Mouse (Mus musculus) testis, adult 2 months (tissue): ENCODE measurements at regions not wholly inside any gene's neighbourhood (a gene's known extent, or its start where the extent isn't known, plus 50 kb on each side); places are given as distances from the start of the nearest gene placed in this dataset.

Experiments used
- H3K27ac ChIP-seq: fragments of 200-500 bp; 2 replicates; pipeline ENCODE4 v1.5.1; 2012; ENCODE audit warnings: low read depth, low read length; ENCODE audit not compliant: control insufficient read depth, insufficient read depth
- H3K27me3 ChIP-seq: fragments of 200-500 bp; 2 replicates; pipeline ENCODE4 v1.6.1; 2012; ENCODE audit warnings: mild to moderate bottlenecking, low read length, moderate library complexity; ENCODE audit not compliant: control insufficient read depth, insufficient read depth
- H3K36me3 ChIP-seq: fragments of 200-500 bp; 2 replicates; pipeline ENCODE4 v1.6.1; 2012; ENCODE audit warnings: mild to moderate bottlenecking, low read length; ENCODE audit not compliant: control insufficient read depth, insufficient read depth
- H3K4me1 ChIP-seq: fragments of 200-500 bp; 2 replicates; pipeline ENCODE4 v1.6.1; 2012; ENCODE audit warnings: low read length; ENCODE audit not compliant: control insufficient read depth, insufficient read depth
- H3K4me3 ChIP-seq: fragments of 200-500 bp; 2 replicates; pipeline ENCODE4 v1.5.1; 2012; ENCODE audit warnings: low read depth, mild to moderate bottlenecking, low read length, moderate library complexity, mixed read lengths; ENCODE audit not compliant: control insufficient read depth
- CTCF ChIP-seq: fragments of 200-500 bp; IDR thresholded peaks from 2 replicates; pipeline ENCODE4 v1.5.1; 2012; ENCODE audit warnings: low read depth, mild to moderate bottlenecking, inconsistent platforms, low read length, moderate library complexity; ENCODE audit not compliant: control insufficient read depth, insufficient read depth, insufficient replicate concordance
- POLR2A ChIP-seq: fragments of 200-500 bp; IDR thresholded peaks from 2 replicates; pipeline ENCODE4 v1.6.1; 2012; ENCODE audit warnings: low read depth, mild to moderate bottlenecking, inconsistent platforms, low read length, moderate library complexity; ENCODE audit not compliant: control insufficient read depth

DNA sequence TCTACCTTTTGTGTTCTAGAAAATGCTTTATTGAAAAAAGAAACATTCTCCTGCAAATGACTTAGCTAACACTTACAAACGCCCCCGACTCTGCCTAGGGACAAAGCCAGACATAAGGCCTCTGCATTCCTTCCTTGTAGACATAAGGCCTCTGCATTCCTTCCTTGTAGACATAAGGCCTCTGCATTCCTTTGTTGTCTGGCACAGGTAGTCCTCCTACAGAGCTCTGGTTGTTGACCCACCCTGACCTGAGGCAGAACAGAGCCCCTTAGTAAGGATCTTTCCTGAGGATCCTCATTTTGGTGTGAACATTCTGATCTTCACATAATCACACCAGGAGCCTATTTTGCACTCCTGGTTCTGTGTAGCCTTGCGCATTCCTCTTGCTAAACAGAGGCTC, 80.9 kb upstream of the Zpld1 start:
- Histone ChIP-seq H3K4me1 (no peaks in the 10 kb centered on the region), H3K4me3 (no peak overlapping the region), H3K27ac (no peak overlapping the region), H3K27me3 (no peaks in the 10 kb centered on the region), H3K36me3 (no peaks in the 10 kb centered on the region)
- TF ChIP-seq POLR2A: no peak
- TF ChIP-seq CTCF: no peak

DNA sequence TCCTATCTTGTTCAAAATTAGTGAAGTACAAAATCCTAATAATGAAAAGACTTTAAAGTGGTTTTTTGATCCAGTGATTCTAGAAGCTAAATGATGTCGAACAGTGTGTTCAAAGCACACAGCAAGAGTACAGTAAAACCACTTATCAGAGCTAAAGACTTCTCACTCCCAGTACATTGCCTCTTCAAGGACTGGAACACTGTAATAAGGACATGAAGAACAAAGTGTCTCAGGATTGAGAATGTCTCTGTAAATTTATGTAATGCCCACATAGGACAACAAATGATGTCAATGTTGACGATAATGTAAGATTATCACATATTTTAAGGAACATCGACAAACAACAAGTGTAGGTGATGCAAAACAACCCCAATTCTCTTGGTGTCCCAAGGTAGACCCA, 78.1 kb upstream of the Zpld1 start:
- Histone ChIP-seq H3K27me3 (no peaks in the 10 kb centered on the region), H3K27ac (no peak overlapping the region)

DNA sequence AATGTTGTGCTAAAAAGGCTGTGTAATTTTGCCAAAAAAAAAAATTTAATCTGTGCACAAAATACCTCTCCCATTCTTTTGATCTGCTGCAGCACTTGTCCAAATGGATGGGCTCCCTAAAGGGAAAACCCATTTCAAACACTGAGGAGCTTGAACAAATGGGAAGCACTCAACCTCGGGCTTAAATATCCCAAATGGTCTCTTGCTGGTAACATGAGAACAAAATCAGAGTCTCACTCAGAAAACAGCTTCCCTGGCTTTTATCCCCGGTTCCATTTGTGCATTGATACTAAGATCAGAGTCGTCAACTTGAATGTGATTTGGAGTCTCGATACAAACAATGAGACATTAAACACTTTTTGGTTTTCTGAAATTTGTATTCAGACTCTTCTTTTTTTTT, 59.9 kb upstream of the Zpld1 start:
- no peaks in the 10 kb centered on the region for H3K4me1 ChIP-seq
- no peaks in the 10 kb centered on the region for H3K36me3 ChIP-seq
- H3K27me3 ChIP-seq: no peaks in the 10 kb centered on the region
- H3K27ac ChIP-seq: no peak overlapping the region
- no peak overlapping the region for H3K4me3 ChIP-seq
- TF ChIP-seq POLR2A (no peak), CTCF (no peak)

More for the DNA sequence above, 78.1 kb upstream of the Zpld1 start:
- H3K4me1 ChIP-seq: no peaks in the 10 kb centered on the region
- TF ChIP-seq POLR2A: no peak
- TF ChIP-seq CTCF: no peak
- no peak overlapping the region for H3K4me3 ChIP-seq
- no peaks in the 10 kb centered on the region for H3K36me3 ChIP-seq

DNA sequence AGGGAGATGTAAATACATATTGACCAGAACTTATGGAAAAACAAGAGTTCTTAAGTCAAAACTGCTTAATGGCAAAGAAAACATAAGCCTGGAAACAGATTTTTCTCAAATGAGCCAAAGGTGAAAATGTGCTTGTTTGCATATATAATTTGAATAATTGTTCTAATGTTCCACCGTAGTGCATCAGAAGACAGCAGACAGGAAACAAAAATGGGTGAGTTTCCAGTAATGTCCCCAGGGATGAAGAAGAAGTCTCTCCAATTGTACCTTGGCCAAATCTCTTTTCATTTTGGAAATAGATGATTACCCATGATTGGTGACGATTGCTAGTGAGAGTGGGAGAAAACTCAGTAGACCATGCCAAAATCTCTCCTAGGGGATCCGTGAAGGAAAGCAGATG, 58.3 kb upstream of the Zpld1 start:
- Histone ChIP-seq H3K27ac (no peak overlapping the region), H3K4me1 (no peaks in the 10 kb centered on the region), H3K36me3 (no peaks in the 10 kb centered on the region), H3K4me3 (no peak overlapping the region), H3K27me3 (no peaks in the 10 kb centered on the region)
- TF ChIP-seq POLR2A (no peak), CTCF (no peak)
